Mouse (Mus musculus) stomach, postnatal 0 days (tissue): ENCODE measurements around the gene Agrp.

Source experiments
- CTCF ChIP-seq: IDR thresholded peaks from 2 replicates; pipeline ENCODE4 v1.5.1; 2016; ENCODE audit warnings: antibody characterized with exemption, low read depth, mild to moderate bottlenecking, moderate library complexity
- EP300 ChIP-seq: optimal IDR thresholded peaks from 2 replicates; pipeline ENCODE3; 2016; ENCODE audit warnings: antibody characterized with exemption

DNA sequence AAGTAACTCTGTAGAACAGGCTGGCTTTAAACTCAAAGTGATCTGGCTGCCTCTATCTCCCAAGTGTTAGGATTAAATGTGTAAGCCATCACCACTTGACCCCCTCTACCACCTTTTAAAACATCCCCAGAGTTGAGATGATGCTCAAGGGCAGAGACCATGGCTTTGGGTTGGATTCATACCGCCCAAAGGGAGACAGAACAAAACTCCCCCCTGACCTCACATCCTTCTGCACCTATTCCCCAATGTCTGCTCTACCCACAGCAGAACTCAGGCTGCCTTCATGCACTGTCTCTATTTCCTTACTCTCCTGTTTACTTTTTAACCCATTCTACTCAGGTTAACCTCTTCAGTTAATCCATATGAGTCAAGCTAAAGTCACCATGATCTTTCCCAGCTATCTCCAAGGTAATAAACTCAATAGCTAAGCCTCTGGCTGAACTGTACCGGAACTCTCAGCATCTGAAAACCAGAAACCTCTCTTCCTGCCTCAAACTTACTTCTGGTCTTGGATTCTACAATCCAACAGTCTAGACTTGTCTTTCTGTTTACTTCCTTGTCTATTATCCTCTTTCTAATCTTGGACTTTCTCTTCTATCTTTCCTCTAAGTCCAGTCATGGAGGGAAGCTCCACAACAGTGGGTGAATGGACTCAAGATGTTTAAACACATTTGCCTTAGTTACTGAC is 2.3 kb downstream of the Agrp start:
- TF ChIP-seq CTCF (no peak), EP300 (no peak)
